Mouse (Mus musculus): ENCODE measurements around the gene Gpm6b. TPM values are rescaled to one million over a fixed set of nuclear protein-coding genes. Genes with fewer than 3 reads are reported as not detected.

Gene Gpm6b
- polyA plus RNA-seq, 1 experiment from 2014 or later: 245 TPM

- no peak for ATAC-seq
- H3K27ac ChIP-seq (ENCODE audit: low read depth, low read length): no peak overlapping the region
- H3K4me2 ChIP-seq (ENCODE audit: low read length): no peak overlapping the region
- H3K27me3 ChIP-seq (replicated peaks; ENCODE audit: control insufficient read depth, insufficient read depth, low read length): no peaks in the 10 kb centered on the region
- no peaks in the 10 kb centered on the region for H3K9me3 ChIP-seq (replicated peaks; ENCODE audit: control insufficient read depth, low read length)
- H3K36me3 ChIP-seq (ENCODE audit: control insufficient read depth, insufficient read depth, low read length): no peaks in the 10 kb centered on the region
- 70% methylated on average over 3 of the region's 3 CpGs for WGBS
- no peak for DNase-seq (ENCODE audit: low spot score)
- no peaks in the 10 kb centered on the region for H3K4me1 ChIP-seq (ENCODE audit: control insufficient read depth, insufficient read depth, low read length)
- no peak overlapping the region for H3K9ac ChIP-seq (ENCODE audit: low read length)
- H3K4me3 ChIP-seq (ENCODE audit: low read depth, low read length): no peak overlapping the region
Observed at GRCm38 (mm10) chrX:166229750-166230149, 9.0 kb upstream of the Gpm6b start.

- Histone ChIP-seq H3K27ac (ENCODE audit: low read depth, low read length) (no peak overlapping the region), H3K27me3 (replicated peaks; ENCODE audit: control insufficient read depth, insufficient read depth, low read length) (no peaks in the 10 kb centered on the region), H3K4me2 (ENCODE audit: low read length) (no peak overlapping the region), H3K9me3 (replicated peaks; ENCODE audit: control insufficient read depth, low read length) (no peaks in the 10 kb centered on the region), H3K9ac (ENCODE audit: low read length) (no peak overlapping the region), H3K4me3 (ENCODE audit: low read depth, low read length) (no peak overlapping the region), H3K4me1 (ENCODE audit: control insufficient read depth, insufficient read depth, low read length) (no peaks in the 10 kb centered on the region), H3K36me3 (ENCODE audit: control insufficient read depth, insufficient read depth, low read length) (no peaks in the 10 kb centered on the region)
- DNase-seq (ENCODE audit: low spot score) (no peak), ATAC-seq (no peak)
- WGBS: 89% methylated on average over 6 of the region's 6 CpGs
Observed at GRCm38 (mm10) chrX:166230515-166231267, 8.0 kb upstream of the Gpm6b start.

- no peak for DNase-seq (ENCODE audit: low spot score)
- H3K9me3 ChIP-seq (replicated peaks; ENCODE audit: control insufficient read depth, low read length): no peaks in the 10 kb centered on the region
- 62% methylated on average over 2 of the region's 2 CpGs for WGBS
Observed at GRCm38 (mm10) chrX:166236131-166236530, 2.6 kb upstream of the Gpm6b start.

GRCm38 (mm10) chrX:166239520-166239919 lies 809 bp downstream of the Gpm6b start:
- peak overlapping the region; percentile 33; the same call in 1 of the 2 replicates for H3K27ac ChIP-seq (ENCODE audit: low read depth, low read length)
- peak overlapping the region; percentile 59 for H3K4me2 ChIP-seq (ENCODE audit: low read length)
- H3K9ac ChIP-seq (ENCODE audit: low read length): peak overlapping the region; percentile 77
- no peaks in the 10 kb centered on the region for H3K9me3 ChIP-seq (replicated peaks; ENCODE audit: control insufficient read depth, low read length)
- 42% methylated on average over 13 of the region's 13 CpGs for WGBS
- peak; percentile 11; the same call in 1 of the 2 replicates for ATAC-seq
- H3K36me3 ChIP-seq (ENCODE audit: control insufficient read depth, insufficient read depth, low read length): 0 out of 2 replicates have a peak, but pooled peaks cover 1% of the 10 kb centered on the region
- H3K4me3 ChIP-seq (ENCODE audit: low read depth, low read length): peak overlapping the region; percentile 55
- 0 out of 2 replicates have a peak, but pooled peaks cover 4% of the 10 kb centered on the region for H3K27me3 ChIP-seq (replicated peaks; ENCODE audit: control insufficient read depth, insufficient read depth, low read length)
- DNase-seq (ENCODE audit: low spot score): peak; percentile 4
- H3K4me1 ChIP-seq (ENCODE audit: control insufficient read depth, insufficient read depth, low read length): no peaks in the 10 kb centered on the region

More at GRCm38 (mm10) chrX:166236131-166236530, 2.6 kb upstream of the Gpm6b start:
- no peaks in the 10 kb centered on the region for H3K36me3 ChIP-seq (ENCODE audit: control insufficient read depth, insufficient read depth, low read length)
- H3K4me1 ChIP-seq (ENCODE audit: control insufficient read depth, insufficient read depth, low read length): no peaks in the 10 kb centered on the region
- no peak for ATAC-seq
- no peak overlapping the region for H3K9ac ChIP-seq (ENCODE audit: low read length)
- H3K27me3 ChIP-seq (replicated peaks; ENCODE audit: control insufficient read depth, insufficient read depth, low read length): 0 out of 2 replicates have a peak, but pooled peaks cover 4% of the 10 kb centered on the region
- no peak overlapping the region for H3K4me3 ChIP-seq (ENCODE audit: low read depth, low read length)
- no peak overlapping the region for H3K27ac ChIP-seq (ENCODE audit: low read depth, low read length)
- H3K4me2 ChIP-seq (ENCODE audit: low read length): no peak overlapping the region

GRCm38 (mm10) chrX:166240751-166241150 lies 2.0 kb downstream of the Gpm6b start:
- WGBS: 46% methylated on average over 7 of the region's 7 CpGs
- DNase-seq (ENCODE audit: low spot score) (peak; percentile 69), ATAC-seq (peak; percentile 59)

GRCm38 (mm10) chrX:166243261-166243885 lies 4.7 kb downstream of the Gpm6b start:
- H3K9ac ChIP-seq (ENCODE audit: low read length): no peak overlapping the region
- ATAC-seq (no peak), DNase-seq (ENCODE audit: low spot score) (no peak)
- 0 out of 2 replicates have a peak, but pooled peaks cover 3% of the 10 kb centered on the region for H3K36me3 ChIP-seq (ENCODE audit: control insufficient read depth, insufficient read depth, low read length)
- H3K4me2 ChIP-seq (ENCODE audit: low read length): no peak overlapping the region
- WGBS: 55% methylated on average over 4 of the region's 4 CpGs
- no peaks in the 10 kb centered on the region for H3K4me1 ChIP-seq (ENCODE audit: control insufficient read depth, insufficient read depth, low read length)
- no peaks in the 10 kb centered on the region for H3K27me3 ChIP-seq (replicated peaks; ENCODE audit: control insufficient read depth, insufficient read depth, low read length)
- H3K27ac ChIP-seq (ENCODE audit: low read depth, low read length): no peak overlapping the region
- H3K9me3 ChIP-seq (replicated peaks; ENCODE audit: control insufficient read depth, low read length): no peaks in the 10 kb centered on the region
- H3K4me3 ChIP-seq (ENCODE audit: low read depth, low read length): no peak overlapping the region

More at GRCm38 (mm10) chrX:166240751-166241150, 2.0 kb downstream of the Gpm6b start:
- H3K4me2 ChIP-seq (ENCODE audit: low read length): peak overlapping the region; percentile 59
- H3K4me3 ChIP-seq (ENCODE audit: low read depth, low read length): no peak overlapping the region
- H3K9me3 ChIP-seq (replicated peaks; ENCODE audit: control insufficient read depth, low read length): no peaks in the 10 kb centered on the region
- 0 out of 2 replicates have a peak, but pooled peaks cover 3% of the 10 kb centered on the region for H3K36me3 ChIP-seq (ENCODE audit: control insufficient read depth, insufficient read depth, low read length)
- 0 out of 2 replicates have a peak, but pooled peaks cover 4% of the 10 kb centered on the region for H3K27me3 ChIP-seq (replicated peaks; ENCODE audit: control insufficient read depth, insufficient read depth, low read length)
- no peak overlapping the region for H3K9ac ChIP-seq (ENCODE audit: low read length)
- no peak overlapping the region for H3K27ac ChIP-seq (ENCODE audit: low read depth, low read length)
- no peaks in the 10 kb centered on the region for H3K4me1 ChIP-seq (ENCODE audit: control insufficient read depth, insufficient read depth, low read length)

GRCm38 (mm10) chrX:166271489-166271888 lies 32.8 kb downstream of the Gpm6b start:
- Histone ChIP-seq H3K9me3 (replicated peaks; ENCODE audit: control insufficient read depth, low read length) (no peaks in the 10 kb centered on the region), H3K9ac (ENCODE audit: low read length) (no peak overlapping the region)

GRCm38 (mm10) chrX:166272646-166273045 lies 33.9 kb downstream of the Gpm6b start:
- ATAC-seq: peak; percentile 35; the same call in 1 of the 2 replicates
- peak overlapping the region; percentile 33; the same call in 1 of the 2 replicates for H3K27ac ChIP-seq (ENCODE audit: low read depth, low read length)
- no peaks in the 10 kb centered on the region for H3K4me1 ChIP-seq (ENCODE audit: control insufficient read depth, insufficient read depth, low read length)
- H3K4me2 ChIP-seq (ENCODE audit: low read length): no peak overlapping the region
- WGBS: 49% methylated on average over 6 of the region's 6 CpGs
- no peak overlapping the region for H3K4me3 ChIP-seq (ENCODE audit: low read depth, low read length)
- H3K27me3 ChIP-seq (replicated peaks; ENCODE audit: control insufficient read depth, insufficient read depth, low read length): no peaks in the 10 kb centered on the region
- H3K36me3 ChIP-seq (ENCODE audit: control insufficient read depth, insufficient read depth, low read length): no peaks in the 10 kb centered on the region
- no peaks in the 10 kb centered on the region for H3K9me3 ChIP-seq (replicated peaks; ENCODE audit: control insufficient read depth, low read length)
- peak; percentile 57 for DNase-seq (ENCODE audit: low spot score)
- no peak overlapping the region for H3K9ac ChIP-seq (ENCODE audit: low read length)

More at GRCm38 (mm10) chrX:166271489-166271888, 32.8 kb downstream of the Gpm6b start:
- H3K36me3 ChIP-seq (ENCODE audit: control insufficient read depth, insufficient read depth, low read length): no peaks in the 10 kb centered on the region
- no peaks in the 10 kb centered on the region for H3K4me1 ChIP-seq (ENCODE audit: control insufficient read depth, insufficient read depth, low read length)
- H3K4me3 ChIP-seq (ENCODE audit: low read depth, low read length): no peak overlapping the region
- no peak overlapping the region for H3K4me2 ChIP-seq (ENCODE audit: low read length)
- ATAC-seq (peak; percentile 89), DNase-seq (ENCODE audit: low spot score) (peak; percentile 93)
- H3K27me3 ChIP-seq (replicated peaks; ENCODE audit: control insufficient read depth, insufficient read depth, low read length): no peaks in the 10 kb centered on the region
- H3K27ac ChIP-seq (ENCODE audit: low read depth, low read length): peak overlapping the region; percentile 65; the same call in 1 of the 2 replicates
- 27% methylated on average over 1 of the region's 1 CpGs for WGBS
